Mouse (Mus musculus): Measurements from ENCODE around the gene Ripply3.

DNA sequence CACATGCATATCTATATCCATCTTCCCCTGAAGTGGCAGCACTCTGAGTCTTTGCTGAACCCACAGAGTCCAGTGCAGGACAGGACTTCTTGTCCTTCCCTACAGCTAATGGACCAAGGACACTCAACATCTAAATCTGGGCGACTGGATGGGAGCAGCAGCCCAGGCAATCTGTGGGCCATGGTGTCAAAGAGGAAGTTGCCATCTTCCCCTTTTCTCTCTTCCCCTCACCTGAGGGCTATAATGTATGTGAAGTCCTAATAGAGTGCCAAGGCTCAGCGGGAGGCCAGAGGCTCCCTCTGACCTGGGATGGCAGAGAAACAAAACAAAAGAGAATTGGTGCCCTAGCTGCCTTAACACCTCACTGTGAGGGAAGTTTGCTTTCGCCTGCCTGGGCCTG, 44.2 kb upstream of the Ripply3 start:
- no peak for TF ChIP-seq CTCF (IDR thresholded peaks at IDR 0.05; ENCODE audit: extremely low read depth, insufficient read length, insufficient replicate concordance, low read depth, low read length)
- no peak for TF ChIP-seq POLR2A (IDR thresholded peaks at IDR 0.05; ENCODE audit: low read depth, low read length)
